Mouse (Mus musculus): Measurements from ENCODE around the gene P2ry12.

P2ry12 gene

DNA sequence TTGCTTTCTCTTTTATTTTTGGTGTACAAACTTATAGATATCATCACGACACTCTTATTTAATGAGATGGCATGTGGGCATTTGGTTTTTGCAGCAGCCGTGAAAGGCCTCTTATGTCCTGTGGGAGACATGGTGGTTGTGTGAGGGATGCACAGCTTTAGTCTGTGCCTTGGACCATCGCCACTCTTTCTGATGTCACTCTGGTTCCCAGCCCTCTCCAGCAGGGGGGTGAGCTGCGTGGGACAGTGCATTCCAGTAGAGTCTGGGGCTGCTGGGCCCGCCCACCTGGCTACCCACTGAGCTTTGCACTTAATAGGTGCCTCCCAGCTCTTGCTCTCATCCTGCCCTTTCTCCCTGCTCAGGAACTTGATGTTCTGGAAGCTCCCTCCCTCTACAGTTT, 81.5 kb downstream of the P2ry12 start:
- peak; percentile 20 to 28 for DNase-seq

DNA sequence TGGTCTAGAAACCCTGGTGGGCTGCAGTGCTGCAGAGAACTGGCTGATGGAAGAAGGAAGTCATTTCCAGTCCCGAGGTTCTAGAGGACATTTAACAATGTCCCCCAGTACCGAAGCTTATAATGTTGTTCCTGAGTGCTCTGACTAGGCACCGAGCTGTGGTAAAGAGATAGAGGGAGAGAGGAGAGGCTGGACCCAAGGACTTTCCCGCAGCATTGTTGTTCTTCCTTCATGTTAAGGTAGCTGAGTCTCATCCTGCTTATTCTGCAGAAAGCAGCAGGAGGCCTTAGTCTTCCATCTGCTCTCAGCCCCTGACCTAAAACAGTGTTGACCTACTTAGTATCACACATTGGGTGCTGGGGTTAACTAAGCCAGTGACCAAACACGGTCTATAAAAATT, 85.8 kb downstream of the P2ry12 start:
- DNase-seq: peak; percentile 70 to 83

DNA sequence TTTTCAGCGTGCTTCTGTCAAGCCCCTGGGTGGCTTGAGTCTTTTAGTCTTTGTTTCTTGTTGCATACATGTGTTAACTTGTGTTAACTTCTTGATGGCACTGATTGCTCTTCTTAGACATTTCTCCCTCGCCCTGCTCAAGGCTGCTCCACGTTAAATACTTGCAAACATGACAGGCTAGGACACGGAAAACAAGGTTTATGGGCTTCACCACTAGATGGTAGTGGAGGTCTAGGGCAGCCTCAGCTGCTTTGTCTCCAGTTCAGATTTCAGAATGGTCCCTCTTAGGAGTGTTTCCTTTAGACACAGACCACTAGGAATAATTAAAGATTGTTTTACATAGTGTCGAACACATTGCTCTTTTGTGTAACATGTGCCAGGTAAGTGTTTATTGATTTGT, 87.4 kb downstream of the P2ry12 start:
- peak; percentile 76 to 83 for DNase-seq

DNA sequence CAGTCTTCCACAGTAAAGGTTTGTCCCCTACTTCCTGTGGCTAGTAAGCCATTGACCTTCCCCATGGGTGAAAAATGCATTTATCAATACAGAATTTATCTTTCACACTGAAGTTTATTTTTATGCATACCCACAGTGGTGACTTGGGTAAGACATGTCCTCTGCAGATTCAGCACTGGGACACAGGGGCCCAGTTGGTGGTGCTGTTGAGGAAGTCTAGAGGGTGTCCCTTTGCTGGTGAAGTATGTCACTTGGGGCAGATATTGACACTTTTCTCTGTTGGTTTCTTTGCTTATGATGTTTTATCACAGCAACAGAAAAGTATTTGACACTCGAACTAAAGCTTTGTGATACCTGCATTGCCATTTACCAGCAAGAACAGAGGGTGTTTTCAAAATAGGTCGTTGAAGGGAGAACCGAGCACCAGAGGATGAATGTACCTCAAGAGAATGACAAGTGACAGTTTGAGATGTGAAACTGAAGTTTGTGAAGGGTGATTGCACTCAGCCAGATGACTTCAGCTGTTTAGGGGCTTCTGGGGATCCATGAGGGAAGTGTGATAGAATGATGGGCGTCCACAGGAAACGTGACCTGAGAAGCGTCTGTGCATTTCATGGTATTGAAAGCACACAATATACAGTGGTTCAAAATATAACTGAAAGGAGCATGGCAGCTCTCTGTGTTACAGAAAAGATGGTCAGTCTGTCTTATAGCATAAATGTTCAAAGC, 88.1 kb downstream of the P2ry12 start:
- DNase-seq: no peak

DNA sequence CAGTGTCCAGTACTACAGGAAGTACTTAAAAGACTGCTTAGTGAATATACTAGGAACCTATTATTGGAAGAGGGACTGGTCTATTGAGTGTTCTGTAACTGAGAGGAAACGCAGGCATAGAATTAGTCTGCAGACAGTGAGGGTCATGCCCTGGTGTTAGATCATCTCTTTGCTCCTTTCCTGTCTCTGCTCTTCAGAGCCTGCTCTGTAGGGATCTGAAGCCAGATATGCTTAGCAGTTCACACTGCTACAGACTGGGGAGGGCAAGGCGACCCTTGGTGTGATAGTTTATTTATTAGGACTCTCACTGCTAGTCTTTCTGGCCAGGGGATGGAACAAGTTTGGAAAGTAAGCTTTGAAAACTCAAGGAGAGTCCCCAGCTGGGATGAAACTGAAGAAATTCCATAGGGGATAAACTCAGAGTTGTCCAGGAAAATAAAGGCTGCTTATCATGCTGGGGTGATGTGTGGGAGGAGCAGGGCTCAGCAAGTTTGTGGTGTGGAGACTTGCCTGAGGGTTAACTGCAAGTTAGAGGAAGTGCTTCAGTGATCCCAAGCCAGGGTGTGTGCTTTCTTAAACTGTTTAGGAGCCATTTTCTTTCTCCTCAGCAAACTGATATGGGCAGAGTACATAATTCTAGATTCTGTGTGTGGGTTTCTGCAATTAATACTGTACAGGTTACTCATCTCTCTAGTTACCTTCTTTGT, 92.6 kb downstream of the P2ry12 start:
- no peak for DNase-seq

DNA sequence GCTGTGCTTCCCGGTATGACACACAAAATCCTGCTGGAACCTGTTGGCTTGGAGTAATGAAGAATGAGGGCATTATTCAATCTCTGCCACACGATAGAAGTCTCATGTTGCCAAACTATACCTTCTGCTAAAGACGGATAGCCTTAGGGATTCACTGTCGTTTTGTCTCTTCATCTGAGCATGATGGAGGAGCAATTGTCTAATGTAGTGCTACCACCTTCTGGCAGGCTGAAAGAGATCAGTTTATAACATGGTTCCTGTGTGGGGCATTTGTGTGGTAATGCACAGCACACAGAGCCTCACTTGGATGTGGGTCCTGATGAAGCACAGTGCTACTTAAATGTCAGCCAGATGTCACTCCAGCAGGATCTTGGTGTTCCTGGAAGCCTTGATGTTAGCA, 93.5 kb downstream of the P2ry12 start:
- no peak for DNase-seq

DNA sequence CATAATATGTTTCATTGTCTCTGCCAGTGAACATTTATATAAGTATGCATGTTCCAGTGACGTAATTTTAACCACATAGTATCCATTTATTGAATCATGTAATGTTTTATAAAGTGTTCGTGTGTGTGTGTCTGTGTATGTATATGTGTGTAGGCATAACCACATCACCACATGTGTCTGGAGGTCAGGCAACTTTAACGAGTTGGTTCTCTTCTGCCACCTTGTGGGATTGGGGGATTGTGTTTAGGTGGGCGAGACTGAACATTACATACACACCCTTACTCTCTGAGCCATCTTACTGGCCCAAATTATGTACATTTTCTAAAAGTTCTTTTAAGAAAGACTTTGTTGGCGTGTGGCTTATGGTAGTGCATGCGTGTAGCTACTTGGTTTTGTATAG, 94.2 kb downstream of the P2ry12 start:
- no peak for DNase-seq

DNA sequence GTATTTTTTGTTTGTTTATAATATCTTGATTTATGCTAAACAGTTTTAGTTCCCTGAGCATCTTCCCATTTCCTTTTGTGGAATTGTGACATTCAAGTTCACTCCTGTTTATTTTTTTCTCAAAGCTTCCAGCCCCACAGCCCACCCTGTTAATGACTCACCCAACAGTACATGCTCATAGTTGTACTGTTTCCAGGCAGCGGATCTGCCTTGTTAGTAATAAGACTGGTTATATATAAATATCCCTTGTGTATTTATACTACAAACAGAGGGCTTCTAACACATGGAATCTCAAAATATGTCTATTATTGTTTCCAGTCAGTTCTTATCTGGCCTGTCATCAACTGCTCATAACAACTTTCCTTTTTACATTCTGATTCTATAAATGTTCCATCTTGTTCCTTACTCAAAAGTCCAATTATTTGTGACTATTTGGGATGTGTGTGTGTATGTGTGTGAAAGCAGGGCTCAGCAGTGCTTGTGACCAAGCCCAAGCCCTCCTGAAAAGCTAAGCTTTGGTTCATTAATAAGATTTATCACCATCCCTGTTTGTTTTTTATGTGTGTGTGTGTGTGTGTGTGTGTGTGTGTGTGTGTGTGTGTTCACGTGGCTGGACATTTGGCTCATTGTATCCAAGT, 95.1 kb downstream of the P2ry12 start:
- DNase-seq: no peak
